Mouse (Mus musculus): Measurements from ENCODE around the gene Cfap45.

Gene Cfap45

DNA sequence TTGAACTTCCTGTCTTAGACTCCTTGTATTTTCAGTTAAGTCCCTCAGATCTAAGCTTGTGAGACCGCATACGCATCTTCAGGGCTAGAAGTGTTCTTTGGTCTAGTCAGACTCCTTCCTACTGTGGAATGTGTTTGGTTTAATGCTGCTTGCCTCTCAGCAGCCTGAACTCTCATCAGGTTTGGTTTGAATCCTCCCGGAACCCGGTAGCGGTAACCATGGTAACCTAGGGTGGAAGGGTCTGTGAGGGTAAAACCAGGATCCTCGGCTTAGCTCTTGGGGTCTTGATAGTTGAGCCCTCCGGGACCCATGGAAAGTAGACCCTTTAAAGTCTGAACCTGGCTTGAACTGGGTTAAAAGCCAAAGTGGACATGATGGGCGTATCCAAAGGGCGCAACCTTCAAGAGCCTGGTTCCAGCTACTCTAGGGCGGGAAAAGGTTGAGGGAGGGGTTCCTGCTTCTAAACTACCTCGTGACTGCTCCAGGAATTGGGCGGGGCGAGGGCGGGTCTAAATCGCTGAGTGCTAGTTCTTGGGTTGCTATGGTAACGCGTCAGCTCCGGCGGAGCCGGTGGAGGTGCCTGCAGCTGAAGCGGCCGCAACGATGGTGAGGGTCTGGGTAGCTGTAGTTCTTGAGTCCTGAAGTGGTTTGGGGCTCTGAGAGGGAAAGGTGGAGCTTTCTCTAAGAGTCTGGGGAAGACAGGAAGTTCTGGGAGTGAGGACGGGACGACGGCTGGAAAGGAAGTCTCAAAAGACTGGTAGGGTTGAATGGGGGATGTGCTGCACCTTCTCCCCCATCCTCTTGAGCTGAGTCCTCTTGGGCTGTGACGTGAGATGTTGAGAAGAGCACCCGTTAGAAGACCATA is at the start of gene Cfap45:
Cfap45 (plus strand) TSS at position 226 of the 865 bp plus-strand sequence.
- DNase-seq (ENCODE audit: extremely low read depth, insufficient read length, low spot score), result no peak

- no peak for DNase-seq (ENCODE audit: extremely low read depth, insufficient read length, low spot score)
Observed at GRCm38 (mm10) chr1:172472909-172473308, 47.7 kb upstream of the Cfap45 start.

DNA sequence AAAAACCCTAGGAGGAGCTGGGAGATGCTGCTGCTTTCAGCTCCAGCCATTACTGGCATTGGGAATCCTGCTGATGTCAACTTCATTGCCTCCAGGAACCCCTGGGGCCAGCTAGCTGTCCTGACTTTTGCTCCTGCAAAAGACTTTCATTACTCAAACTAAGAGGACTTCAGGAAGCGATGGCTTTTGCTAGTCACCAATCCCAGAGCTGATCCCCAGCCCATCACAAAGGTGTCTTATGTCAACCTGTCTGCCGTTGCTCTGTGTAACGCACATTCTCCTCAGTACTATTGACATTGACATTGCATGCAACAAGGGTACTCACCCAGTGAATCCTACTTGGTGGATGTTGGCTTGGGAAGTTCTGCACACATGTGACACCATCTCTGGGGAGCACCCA is 46.4 kb upstream of the Cfap45 start:
- DNase-seq (ENCODE audit: extremely low read depth, insufficient read length, low spot score), result no peak

DNA sequence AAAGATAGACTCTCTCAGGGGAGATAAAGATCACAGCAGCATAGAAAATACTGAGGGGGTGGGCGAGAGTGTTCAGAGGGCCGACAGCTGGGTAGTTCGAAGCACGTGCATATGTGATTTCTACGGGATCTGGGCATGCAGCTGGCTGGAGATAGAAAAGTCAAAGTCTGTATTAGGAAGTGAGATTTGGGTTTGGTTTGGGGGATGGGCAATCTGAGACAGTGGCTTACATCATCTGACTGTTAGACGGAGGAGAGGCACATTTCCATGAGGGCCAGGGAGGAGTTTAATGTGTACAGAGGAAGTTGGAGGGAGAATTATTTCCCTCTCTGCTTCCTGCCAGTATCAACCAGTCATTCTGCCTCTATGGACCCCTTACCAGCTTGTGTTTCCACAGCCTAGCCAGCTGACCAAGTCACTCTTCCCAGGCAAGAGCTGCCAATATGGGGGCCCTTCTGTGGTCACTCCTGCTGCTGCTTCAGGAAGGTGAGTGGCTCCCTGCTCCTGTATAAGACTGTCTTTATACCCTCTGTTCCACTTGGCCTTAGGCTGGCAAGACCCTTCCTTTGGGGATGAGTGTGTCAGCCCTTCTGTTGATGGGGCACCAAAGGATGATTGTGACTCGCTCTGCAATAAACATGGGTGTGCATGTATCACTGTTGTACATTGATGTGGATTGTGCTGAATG is 45.4 kb upstream of the Cfap45 start, which contains the start of gene Slamf9:
Slamf9 (plus strand) TSS at position 305 of the 688 bp plus-strand sequence.
- no peak for DNase-seq (ENCODE audit: extremely low read depth, insufficient read length, low spot score)

GRCm38 (mm10) chr1:172478020-172478419 is 42.6 kb upstream of the Cfap45 start:
- DNase-seq (ENCODE audit: extremely low read depth, insufficient read length, low spot score), result no peak

- DNase-seq (ENCODE audit: extremely low read depth, insufficient read length, low spot score), result no peak
Observed at GRCm38 (mm10) chr1:172480376-172480775, 40.2 kb upstream of the Cfap45 start.

- no peak for DNase-seq (ENCODE audit: extremely low read depth, insufficient read length, low spot score)
Observed at GRCm38 (mm10) chr1:172481111-172481510, 39.5 kb upstream of the Cfap45 start.

- DNase-seq (ENCODE audit: extremely low read depth, insufficient read length, low spot score), result no peak
Observed at GRCm38 (mm10) chr1:172481540-172482280, 38.9 kb upstream of the Cfap45 start, which contains the start of gene Igsf9. Igsf9 (plus strand) TSS chr1:172481788.

- no peak for DNase-seq (ENCODE audit: extremely low read depth, insufficient read length, low spot score)
Observed at GRCm38 (mm10) chr1:172482518-172483360, 37.9 kb upstream of the Cfap45 start.

GRCm38 (mm10) chr1:172483361-172483660 is 37.3 kb upstream of the Cfap45 start:
- no peak for DNase-seq (ENCODE audit: extremely low read depth, insufficient read length, low spot score)

- DNase-seq (ENCODE audit: extremely low read depth, insufficient read length, low spot score), result no peak
Observed at GRCm38 (mm10) chr1:172484236-172484635, 36.4 kb upstream of the Cfap45 start.

DNA sequence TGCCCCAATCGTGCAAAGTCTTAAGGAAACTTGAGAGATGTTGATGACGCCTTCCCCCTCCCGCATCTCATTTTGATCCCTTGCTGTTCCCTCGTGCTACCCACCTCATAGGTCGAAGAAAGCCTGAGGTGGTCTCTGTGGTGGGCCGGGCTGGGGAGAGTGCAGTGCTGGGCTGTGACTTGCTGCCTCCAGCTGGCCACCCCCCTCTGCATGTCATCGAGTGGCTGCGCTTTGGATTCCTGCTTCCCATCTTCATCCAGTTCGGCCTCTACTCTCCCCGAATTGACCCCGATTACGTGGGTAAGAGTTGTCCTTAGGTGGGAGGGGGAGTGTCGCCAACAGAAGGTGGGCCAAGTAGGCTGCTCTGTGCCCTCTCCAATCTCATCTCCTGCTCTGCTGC is 35.9 kb upstream of the Cfap45 start:
- no peak for DNase-seq (ENCODE audit: extremely low read depth, insufficient read length, low spot score)

DNA sequence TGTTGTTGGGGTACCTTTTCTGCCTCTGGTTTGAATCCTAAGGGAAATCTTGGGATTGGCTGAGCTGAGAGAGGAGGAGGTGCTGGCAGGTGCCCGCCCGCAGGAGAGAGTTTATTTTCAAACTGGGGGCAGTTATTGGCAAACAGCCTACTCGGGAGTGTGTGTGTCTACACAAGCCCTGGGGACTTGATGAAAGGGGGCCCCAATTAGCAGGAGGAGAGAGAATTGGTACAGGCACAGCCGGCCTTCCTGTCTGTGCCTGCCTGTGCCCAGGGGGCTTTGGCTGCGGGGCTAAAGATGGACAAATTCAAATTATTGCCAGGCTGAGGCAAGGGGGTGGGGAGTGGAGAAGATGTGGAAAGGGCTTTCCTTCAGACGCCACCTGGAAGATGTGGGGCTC is 34.8 kb upstream of the Cfap45 start:
- DNase-seq (ENCODE audit: extremely low read depth, insufficient read length, low spot score), result no peak

GRCm38 (mm10) chr1:172486236-172486635 is 34.4 kb upstream of the Cfap45 start:
- no peak for DNase-seq (ENCODE audit: extremely low read depth, insufficient read length, low spot score)

- no peak for DNase-seq (ENCODE audit: extremely low read depth, insufficient read length, low spot score)
Observed at GRCm38 (mm10) chr1:172486651-172487050, 34.0 kb upstream of the Cfap45 start.

GRCm38 (mm10) chr1:172487859-172488258 is 32.7 kb upstream of the Cfap45 start:
- no peak for DNase-seq (ENCODE audit: extremely low read depth, insufficient read length, low spot score)

DNA sequence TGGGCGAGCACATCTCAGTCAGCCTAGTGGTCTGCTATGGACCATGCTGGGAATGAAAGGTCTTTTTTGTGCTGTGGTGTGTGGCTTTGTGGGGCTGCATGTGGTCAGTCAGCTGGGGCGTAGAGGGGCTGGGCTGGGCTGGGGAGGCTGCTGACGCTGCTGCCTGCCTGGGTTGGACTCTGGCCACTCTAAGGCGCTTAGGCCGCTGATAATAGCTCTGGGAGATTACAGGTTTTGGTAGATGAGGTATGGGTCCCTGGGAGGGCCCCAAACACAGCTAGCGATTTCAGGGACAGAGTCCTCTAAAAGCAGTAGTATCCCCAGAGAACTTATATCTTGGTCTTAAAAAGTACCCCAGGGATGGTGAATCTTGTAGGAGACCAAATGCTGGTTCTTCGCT is 31.8 kb upstream of the Cfap45 start:
- no peak for DNase-seq (ENCODE audit: extremely low read depth, insufficient read length, low spot score)

DNA sequence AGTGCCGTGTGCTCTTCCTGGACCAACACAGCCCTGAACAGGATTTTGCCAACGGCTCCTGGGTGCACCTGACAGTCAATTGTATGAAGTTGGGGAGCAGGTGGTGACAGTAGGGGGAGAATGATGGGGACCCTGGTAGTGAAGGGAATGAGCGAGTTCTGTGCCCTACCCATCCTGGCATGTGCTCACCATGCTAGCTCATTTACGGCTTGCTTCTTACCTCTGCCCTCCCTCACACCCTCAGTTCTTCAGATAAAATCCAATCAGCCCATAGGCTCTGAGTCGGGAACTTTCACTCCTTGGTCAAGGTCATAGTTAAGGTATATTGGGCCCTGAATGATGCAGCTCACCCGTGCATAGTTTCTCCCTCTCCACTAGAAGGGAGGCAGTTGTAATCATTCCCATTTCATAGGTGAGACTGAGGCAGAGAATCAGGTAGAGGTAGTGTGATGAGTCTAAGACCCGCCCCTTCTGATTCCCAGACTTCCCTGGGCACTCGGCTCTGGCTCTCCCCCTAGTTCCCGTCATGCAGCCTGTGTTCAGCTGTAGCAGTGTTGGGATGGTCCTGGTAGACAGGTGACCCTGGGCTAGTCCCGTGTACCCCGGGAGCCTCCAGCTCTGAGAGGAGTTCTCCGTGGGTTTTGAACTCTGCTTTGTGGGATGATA is 30.9 kb upstream of the Cfap45 start:
- no peak for DNase-seq (ENCODE audit: extremely low read depth, insufficient read length, low spot score)

- peak; percentile 69 for DNase-seq (ENCODE audit: extremely low read depth, insufficient read length, low spot score)
Observed at GRCm38 (mm10) chr1:172490261-172490661, 30.3 kb upstream of the Cfap45 start.

GRCm38 (mm10) chr1:172492047-172492446 is 28.6 kb upstream of the Cfap45 start:
- no peak for DNase-seq (ENCODE audit: extremely low read depth, insufficient read length, low spot score)

All from 3134 (cell line).